Mouse (Mus musculus) kidney, postnatal 0 days (tissue): ENCODE measurements around the gene Fes. TPM values are rescaled to one million over a fixed set of nuclear protein-coding genes. Genes with fewer than 3 reads are reported as not detected.

Source experiments
- ATAC-seq: fragments of 200-750 bp; cut with Nextera tagmentation; replicated peaks from 2 replicates; pipeline ENCODE4 v1.8.0; 2017; ENCODE audit warnings: low read depth, moderate number of reproducible peaks, moderate TSS enrichment, moderate library complexity; ENCODE audit not compliant: low FRiP score
- DNase-seq: peaks from one replicate; pipeline ENCODE4 v3.0.0-alpha.2; 2016; ENCODE audit warnings: low spot score
- H3K27ac ChIP-seq: fragments of 300-500 bp; sonication (generic); 2 replicates; pipeline ENCODE4 v1.5.1; 2014; ENCODE audit warnings: mild to moderate bottlenecking
- H3K27me3 ChIP-seq: fragments of 300-500 bp; sonication (generic); 2 replicates; pipeline ENCODE4 v1.6.1; 2014; ENCODE audit warnings: low read length, mixed read lengths; ENCODE audit not compliant: insufficient read depth
- H3K36me3 ChIP-seq: fragments of 300-500 bp; sonication (generic); 2 replicates; pipeline ENCODE4 v1.6.1; 2014; ENCODE audit warnings: low read length, mixed read lengths; ENCODE audit not compliant: insufficient read depth
- H3K4me1 ChIP-seq: fragments of 300-500 bp; sonication (generic); replicated peaks from 2 replicates; pipeline ENCODE4 v1.6.1; 2014; ENCODE audit warnings: antibody characterized with exemption, low read length, mixed read lengths; ENCODE audit not compliant: insufficient read depth
- H3K4me2 ChIP-seq: fragments of 300-500 bp; sonication (generic); 2 replicates; pipeline ENCODE4 v1.6.1; 2014; ENCODE audit warnings: mild to moderate bottlenecking, low read length, moderate library complexity, mixed read lengths
- H3K4me3 ChIP-seq: fragments of 300-500 bp; sonication (generic); replicated peaks from 2 replicates; pipeline ENCODE4 v1.5.1; 2014; ENCODE audit warnings: low read depth, low read length
- H3K9ac ChIP-seq: fragments of 300-500 bp; sonication (generic); 2 replicates; pipeline ENCODE4 v1.6.1; 2014; ENCODE audit warnings: low read depth, low read length
- H3K9me3 ChIP-seq: fragments of 300-500 bp; sonication (generic); replicated peaks from 2 replicates; pipeline ENCODE4 v1.6.1; 2016; ENCODE audit warnings: low read length, inconsistent platforms, mixed read lengths
- CTCF ChIP-seq: IDR thresholded peaks from 2 replicates; pipeline ENCODE4 v1.5.1; 2016; ENCODE audit warnings: antibody characterized with exemption, low read depth, mild to moderate bottlenecking, moderate library complexity
- WGBS: fragments of 180-500 bp; shearing (Covaris S2); extraction: QIAGEN DNeasy Blood & Tissue Kit; methylation state at CpG from one replicate; pipeline ENCODE4 v1.1.7; 2014; 5-methylcytosine and 5-hydroxymethylcytosine counted together
- polyA plus RNA-seq: library from polyadenylated mRNA; unstranded; fragments of >200 nt; fragmentation: Nextera tagmentation; extraction: Ambion mirVana; gene quantifications from 2 replicates; pipeline ENCODE4 v1.2.1, GENCODE M21; 2015

Fes gene
- polyA plus RNA-seq, 1 experiment from 2014 or later: 12.4 TPM

GRCm38 (mm10) chr7:80330278-80330677 lies 57.5 kb downstream of the Fes start:
- Histone ChIP-seq H3K27me3 (no peaks in the 10 kb centered on the region), H3K9ac (no peak overlapping the region), H3K27ac (no peak overlapping the region), H3K36me3 (peaks cover 81% of the 10 kb centered on the region), H3K4me3 (no peak overlapping the region), H3K4me2 (no peak overlapping the region), H3K9me3 (no peaks in the 10 kb centered on the region), H3K4me1 (no peaks in the 10 kb centered on the region)
- ATAC-seq: no peak
- WGBS: 89% methylated on average over 8 of the region's 8 CpGs
- DNase-seq: no peak
- no peak for TF ChIP-seq CTCF

Other genes starting within 250 kb of the Fes start
- gene Sema4b, start 201.1 kb downstream of the Fes start, polyA plus RNA-seq: 20.7 and 21.2 TPM in 2 replicates
- gene Cib1, start 155.1 kb downstream of the Fes start, polyA plus RNA-seq: 165 and 188 TPM in 2 replicates
- gene Gdpgp1, start 155.1 kb downstream of the Fes start, polyA plus RNA-seq: 2.1 and 2.9 TPM in 2 replicates
- 1.0 and 1.1 TPM in 2 replicates for gene Ttll13, start 141.6 kb downstream of the Fes start, polyA plus RNA-seq
- gene Ngrn, start 126.7 kb downstream of the Fes start, polyA plus RNA-seq: 48.9 and 50.6 TPM in 2 replicates
- 4.9 and 5.7 TPM in 2 replicates for gene Vps33b, start 118.3 kb downstream of the Fes start, polyA plus RNA-seq
- 53.8 and 59.6 TPM in 2 replicates for gene Prc1, start 93.5 kb downstream of the Fes start, polyA plus RNA-seq
- gene Rccd1, start 63.5 kb downstream of the Fes start, polyA plus RNA-seq: 3.7 and 4.3 TPM in 2 replicates
- 28.2 and 29.7 TPM in 2 replicates for gene Unc45a, start 46.9 kb downstream of the Fes start, polyA plus RNA-seq
- 20.2 and 21.5 TPM in 2 replicates for gene Hddc3, start 44.8 kb downstream of the Fes start, polyA plus RNA-seq
- 7.3 and 8.8 TPM in 2 replicates for gene Man2a2, start 16.6 kb downstream of the Fes start, polyA plus RNA-seq
- 20.8 and 22.9 TPM in 2 replicates for gene Furin, start 17.5 kb upstream of the Fes start, polyA plus RNA-seq
- 6.7 and 8.5 TPM in 2 replicates for gene Blm, start 147.2 kb upstream of the Fes start, polyA plus RNA-seq